Mouse (Mus musculus) thymus, adult 2 months (tissue): Measurements from ENCODE around the gene 4930486L24Rik.

Experiments used
- CTCF ChIP-seq: fragments of 200-500 bp; IDR thresholded peaks from 2 replicates; pipeline ENCODE4 v1.5.1; 2012; ENCODE audit warnings: mild to moderate bottlenecking, control low read depth, low read length, moderate library complexity, borderline replicate concordance; ENCODE audit not compliant: control insufficient read depth, poor library complexity, insufficient read depth; ENCODE audit errors: extremely low read depth
- POLR2A ChIP-seq: fragments of 200-500 bp; IDR thresholded peaks from 2 replicates; pipeline ENCODE4 v1.6.1; 2012; ENCODE audit warnings: mild to moderate bottlenecking, low read length, control low read depth, moderate library complexity; ENCODE audit not compliant: control insufficient read depth, poor library complexity, insufficient read depth; ENCODE audit errors: extremely low read depth

DNA sequence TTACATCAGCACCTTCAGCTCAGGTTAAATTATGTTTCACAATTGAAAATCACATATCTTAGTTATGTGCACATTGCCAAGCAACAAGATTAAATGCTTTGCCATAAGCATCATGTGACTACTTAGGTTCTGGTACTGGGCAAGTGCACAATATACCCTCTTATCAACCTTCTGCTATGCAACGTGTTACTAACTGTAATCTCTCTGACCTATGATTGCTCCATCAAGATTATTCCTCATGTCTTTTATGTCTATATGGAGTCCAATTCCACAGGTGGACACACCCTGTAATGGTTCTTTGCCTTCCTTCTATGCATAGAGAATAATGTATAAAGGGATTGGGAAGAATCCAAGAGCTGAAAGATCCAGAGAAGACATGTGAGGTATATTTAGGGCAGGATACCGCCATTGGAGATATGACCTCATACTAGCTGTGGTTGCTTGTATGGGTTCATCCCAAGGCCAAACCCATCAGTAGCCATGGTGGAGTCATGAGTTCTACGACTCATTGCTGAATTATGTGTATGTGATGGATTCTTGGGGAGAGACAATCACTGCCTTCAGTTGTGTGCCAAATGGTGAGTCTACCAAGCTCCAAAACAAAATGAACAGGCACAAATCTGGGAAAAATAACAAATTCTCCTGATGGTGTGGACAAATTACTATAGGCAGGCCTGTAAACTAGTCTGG lies 43.6 kb downstream of the 4930486L24Rik start:
- TF ChIP-seq CTCF: no peak
- TF ChIP-seq POLR2A: no peak
